Mouse (Mus musculus) cortical plate, adult 2 months (tissue): Measurements from ENCODE around the gene Cbln1.

Experiments
- CTCF ChIP-seq: fragments of 200-500 bp; IDR thresholded peaks from 2 replicates; pipeline ENCODE4 v1.5.1; 2011; ENCODE audit warnings: mild to moderate bottlenecking, control low read depth, low read length; ENCODE audit not compliant: insufficient read depth; ENCODE audit errors: extremely low read depth
- POLR2A ChIP-seq: fragments of 200-500 bp; IDR thresholded peaks from 2 replicates; pipeline ENCODE4 v1.6.1; 2011; ENCODE audit warnings: mild to moderate bottlenecking, low read length, control low read depth; ENCODE audit not compliant: insufficient read depth; ENCODE audit errors: extremely low read depth

- TF ChIP-seq POLR2A = no peak
- no peak for TF ChIP-seq CTCF
Observed at GRCm38 (mm10) chr8:87513796-87514195, 41.4 kb upstream of the Cbln1 start.
